Mouse (Mus musculus): ENCODE measurements around the gene Aqp1.

GRCm38 (mm10) chr6:55356976-55357635 is 20.9 kb downstream of the Aqp1 start:
- no peak for TF ChIP-seq POLR2A (IDR thresholded peaks at IDR 0.05; ENCODE audit: low read depth, low read length)
- no peak for TF ChIP-seq CTCF (IDR thresholded peaks at IDR 0.05; ENCODE audit: extremely low read depth, insufficient read depth, insufficient read length, insufficient replicate concordance)
